Mouse (Mus musculus) kidney, embryonic 14.5 days (tissue): ENCODE measurements at regions not wholly inside any gene's neighbourhood (a gene's known extent, or its start where the extent isn't known, plus 50 kb on each side); places are given as distances from the start of the nearest gene placed in this dataset.

ENCODE experiments used
- ATAC-seq: fragments of 200-750 bp; cut with Nextera tagmentation; 2 replicates; pipeline ENCODE4 v1.8.0; 2017; ENCODE audit warnings: moderate number of reproducible peaks, mild to moderate bottlenecking, moderate TSS enrichment, moderate library complexity; ENCODE audit not compliant: low FRiP score, low TSS enrichment
- H3K27ac ChIP-seq: fragments of 300-500 bp; sonication (generic); 2 replicates; pipeline ENCODE4 v1.5.1; 2014; ENCODE audit warnings: low read depth, mild to moderate bottlenecking, low read length, moderate library complexity, mixed read lengths
- H3K27me3 ChIP-seq: fragments of 300-500 bp; sonication (generic); 2 replicates; pipeline ENCODE4 v1.6.1; 2014; ENCODE audit warnings: mild to moderate bottlenecking, low read length; ENCODE audit not compliant: control insufficient read depth, insufficient read depth
- H3K36me3 ChIP-seq: fragments of 300-500 bp; sonication (generic); 2 replicates; pipeline ENCODE4 v1.6.1; 2014; ENCODE audit warnings: low read length, mixed read lengths; ENCODE audit not compliant: control insufficient read depth, insufficient read depth
- H3K4me1 ChIP-seq: fragments of 300-500 bp; sonication (generic); 2 replicates; pipeline ENCODE4 v1.6.1; 2014; ENCODE audit warnings: low read length, mixed read lengths; ENCODE audit not compliant: control insufficient read depth, insufficient read depth
- H3K4me2 ChIP-seq: fragments of 300-500 bp; sonication (generic); replicated peaks from 2 replicates; pipeline ENCODE4 v1.6.1; 2014; ENCODE audit warnings: low read depth, mild to moderate bottlenecking, low read length
- H3K4me3 ChIP-seq: fragments of 300-500 bp; sonication (generic); 2 replicates; pipeline ENCODE4 v1.5.1; 2014; ENCODE audit warnings: mild to moderate bottlenecking, low read length
- H3K9ac ChIP-seq: fragments of 300-500 bp; sonication (generic); 2 replicates; pipeline ENCODE4 v1.6.1; 2014; ENCODE audit warnings: low read depth, mild to moderate bottlenecking, low read length, moderate library complexity
- H3K9me3 ChIP-seq: fragments of 300-500 bp; sonication (generic); 2 replicates; pipeline ENCODE4 v1.6.1; 2016; ENCODE audit warnings: low read length; ENCODE audit not compliant: control insufficient read depth
- WGBS: fragments of 180-500 bp; shearing (Covaris S2); extraction: QIAGEN DNeasy Blood & Tissue Kit; methylation state at CpG from one replicate; pipeline ENCODE4 v1.1.7; 2014; 5-methylcytosine and 5-hydroxymethylcytosine counted together

DNA sequence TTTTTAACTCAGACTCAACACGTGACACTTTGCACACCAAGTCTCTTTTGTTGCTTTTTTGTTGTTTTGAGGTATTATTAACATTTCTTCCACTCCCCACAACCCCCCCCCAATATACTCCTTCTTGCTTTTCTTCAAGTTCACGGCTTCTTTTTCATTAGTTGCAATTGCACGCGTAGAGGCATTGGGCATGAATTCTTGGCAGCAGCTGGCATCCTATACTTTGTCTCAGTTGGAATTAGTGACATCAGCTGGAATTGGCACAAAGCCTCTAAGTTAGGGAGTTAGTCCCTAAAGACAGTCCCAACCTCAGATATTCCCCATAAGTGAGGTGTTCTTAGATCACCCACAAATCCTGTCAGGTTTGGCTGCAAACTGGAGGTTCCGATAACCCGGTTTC is 183.4 kb upstream of the Pgrmc2 start:
- Histone ChIP-seq H3K9ac (no peak overlapping the region), H3K4me1 (no peaks in the 10 kb centered on the region), H3K27ac (no peak overlapping the region), H3K27me3 (no peaks in the 10 kb centered on the region), H3K36me3 (no peaks in the 10 kb centered on the region), H3K4me3 (no peak overlapping the region), H3K9me3 (no peaks in the 10 kb centered on the region), H3K4me2 (no peak overlapping the region)
- ATAC-seq, result no peak
- WGBS, result 90% methylated on average over 6 of the region's 6 CpGs

GRCm38 (mm10) chr3:41265399-41265798 is 182.6 kb upstream of the Pgrmc2 start:
- H3K27ac ChIP-seq, result no peak overlapping the region
- no peak overlapping the region for H3K4me2 ChIP-seq
- no peak overlapping the region for H3K4me3 ChIP-seq
- H3K36me3 ChIP-seq, result no peaks in the 10 kb centered on the region
- ATAC-seq, result no peak
- no peaks in the 10 kb centered on the region for H3K27me3 ChIP-seq
- H3K9me3 ChIP-seq, result no peaks in the 10 kb centered on the region
- no peaks in the 10 kb centered on the region for H3K4me1 ChIP-seq
- H3K9ac ChIP-seq, result no peak overlapping the region
- 90% methylated on average over 3 of the region's 3 CpGs for WGBS

DNA sequence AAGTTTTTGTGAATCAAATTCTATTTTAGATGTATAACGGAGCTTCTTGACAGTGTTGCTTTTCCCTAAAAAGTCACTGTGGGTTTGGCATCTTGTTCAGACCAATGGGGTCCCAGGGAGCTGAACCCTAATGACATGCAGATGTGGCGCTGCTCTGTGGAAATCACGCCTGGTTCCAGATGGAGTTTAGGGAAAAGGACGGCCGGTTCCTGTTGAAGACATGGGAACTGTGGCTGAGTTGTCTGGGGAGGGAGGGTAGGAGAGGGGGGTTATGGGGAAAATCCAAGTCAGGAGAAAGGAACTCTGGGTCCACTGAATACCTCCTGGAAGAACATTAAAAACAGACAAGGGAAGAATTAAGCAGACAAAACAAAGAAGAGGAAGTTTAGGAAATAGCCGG is 175.4 kb upstream of the Pgrmc2 start:
- ATAC-seq, result no peak
- Histone ChIP-seq H3K27ac (no peak overlapping the region), H3K4me1 (no peaks in the 10 kb centered on the region), H3K27me3 (no peaks in the 10 kb centered on the region), H3K9me3 (no peaks in the 10 kb centered on the region), H3K36me3 (no peaks in the 10 kb centered on the region), H3K9ac (no peak overlapping the region), H3K4me3 (no peak overlapping the region), H3K4me2 (no peak overlapping the region)
- 46% methylated on average over 6 of the region's 6 CpGs for WGBS

DNA sequence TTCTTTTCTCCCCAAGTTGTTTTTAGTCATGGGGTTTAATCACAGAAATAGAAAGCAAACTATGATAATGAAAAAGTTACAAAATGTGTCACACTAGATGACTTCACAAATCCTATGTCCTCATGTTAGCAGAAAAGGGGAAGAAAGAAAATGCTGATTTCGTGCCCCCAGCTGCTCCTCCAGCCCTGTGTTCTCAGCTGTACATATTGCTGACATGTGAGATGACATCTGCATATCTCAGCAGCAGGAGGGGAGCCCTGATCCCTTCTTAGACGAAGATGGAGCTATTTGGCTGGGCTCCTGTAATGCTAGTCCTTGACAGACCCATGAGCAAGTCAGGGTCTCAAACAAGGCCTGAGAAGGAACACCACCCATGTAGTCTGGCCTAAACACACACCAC is 162.1 kb upstream of the Pgrmc2 start:
- H3K36me3 ChIP-seq, result no peaks in the 10 kb centered on the region
- H3K9me3 ChIP-seq, result no peaks in the 10 kb centered on the region
- H3K27ac ChIP-seq, result no peak overlapping the region
- no peak overlapping the region for H3K4me2 ChIP-seq
- no peaks in the 10 kb centered on the region for H3K27me3 ChIP-seq
- ATAC-seq, result no peak
- WGBS, result 65% methylated on average over 2 of the region's 2 CpGs
- H3K4me3 ChIP-seq, result no peak overlapping the region
- no peak overlapping the region for H3K9ac ChIP-seq
- H3K4me1 ChIP-seq, result no peaks in the 10 kb centered on the region

DNA sequence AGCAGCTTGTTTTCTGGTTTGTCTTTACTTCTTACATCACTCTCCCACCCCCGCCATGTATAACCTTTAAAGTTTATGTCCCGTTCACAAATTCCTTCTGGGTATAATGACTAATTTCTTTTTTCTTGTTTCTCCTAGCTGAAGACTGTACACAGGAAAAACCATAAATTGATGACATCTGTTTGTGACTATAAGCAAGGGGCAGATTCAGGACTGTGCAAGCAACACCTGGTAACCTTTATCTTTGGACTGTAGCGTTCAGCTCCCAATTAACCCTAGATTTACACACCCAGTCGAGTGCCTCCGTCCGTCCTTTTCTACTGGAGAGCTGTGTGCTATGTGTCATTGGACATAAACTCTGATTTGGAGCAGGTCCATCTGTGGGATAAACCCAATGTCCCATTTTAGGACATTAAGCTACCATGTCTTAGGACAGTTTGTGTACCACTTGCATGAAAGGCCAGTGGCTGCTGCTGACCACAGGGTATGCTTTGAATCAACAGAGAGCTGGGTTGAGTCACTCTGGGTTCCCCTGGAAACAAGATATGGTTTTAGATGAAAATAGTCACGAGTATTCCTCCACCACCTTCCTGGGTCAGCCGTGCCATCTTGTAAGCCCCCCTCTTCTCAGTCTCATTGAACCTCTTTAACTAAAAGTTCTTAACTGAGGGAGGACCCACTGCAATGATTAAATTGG is 159.2 kb upstream of the Pgrmc2 start:
- Histone ChIP-seq H3K9ac (no peak overlapping the region), H3K4me3 (no peak overlapping the region), H3K4me2 (no peak overlapping the region), H3K27me3 (no peaks in the 10 kb centered on the region), H3K27ac (no peak overlapping the region), H3K4me1 (no peaks in the 10 kb centered on the region), H3K9me3 (no peaks in the 10 kb centered on the region), H3K36me3 (no peaks in the 10 kb centered on the region)
- 74% methylated on average over 8 of the region's 8 CpGs for WGBS
- no peak for ATAC-seq

GRCm38 (mm10) chr3:41239801-41240200 is 157.0 kb upstream of the Pgrmc2 start:
- Histone ChIP-seq H3K36me3 (no peaks in the 10 kb centered on the region), H3K27ac (no peak overlapping the region), H3K4me2 (no peak overlapping the region), H3K9me3 (no peaks in the 10 kb centered on the region), H3K4me1 (no peaks in the 10 kb centered on the region), H3K9ac (no peak overlapping the region), H3K4me3 (no peak overlapping the region), H3K27me3 (no peaks in the 10 kb centered on the region)
- 70% methylated on average over 13 of the region's 13 CpGs for WGBS
- no peak for ATAC-seq

DNA sequence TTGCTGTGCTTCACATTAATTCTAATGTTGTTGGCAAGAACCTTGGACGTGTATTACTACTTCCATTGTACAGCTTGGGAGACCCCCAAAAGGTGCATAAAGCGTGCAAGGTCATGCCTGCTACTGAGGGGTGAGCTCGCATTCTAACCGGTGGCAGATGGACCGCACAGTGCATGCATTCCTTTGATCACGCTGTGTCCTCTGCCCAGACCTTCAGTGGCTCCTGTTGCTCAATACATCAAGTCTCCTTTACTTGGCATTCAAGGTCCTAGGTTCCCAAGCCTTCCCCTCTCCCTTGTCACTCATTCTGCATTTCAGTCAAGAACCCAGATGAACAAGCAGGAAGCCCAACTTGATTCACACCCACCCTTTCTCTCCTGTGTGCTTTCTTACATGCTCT is 156.4 kb upstream of the Pgrmc2 start:
- Histone ChIP-seq H3K9ac (no peak overlapping the region), H3K27ac (no peak overlapping the region), H3K4me1 (no peaks in the 10 kb centered on the region), H3K36me3 (no peaks in the 10 kb centered on the region), H3K27me3 (no peaks in the 10 kb centered on the region), H3K4me3 (no peak overlapping the region), H3K4me2 (no peak overlapping the region), H3K9me3 (no peaks in the 10 kb centered on the region)
- 83% methylated on average over 6 of the region's 6 CpGs for WGBS
- no peak for ATAC-seq

DNA sequence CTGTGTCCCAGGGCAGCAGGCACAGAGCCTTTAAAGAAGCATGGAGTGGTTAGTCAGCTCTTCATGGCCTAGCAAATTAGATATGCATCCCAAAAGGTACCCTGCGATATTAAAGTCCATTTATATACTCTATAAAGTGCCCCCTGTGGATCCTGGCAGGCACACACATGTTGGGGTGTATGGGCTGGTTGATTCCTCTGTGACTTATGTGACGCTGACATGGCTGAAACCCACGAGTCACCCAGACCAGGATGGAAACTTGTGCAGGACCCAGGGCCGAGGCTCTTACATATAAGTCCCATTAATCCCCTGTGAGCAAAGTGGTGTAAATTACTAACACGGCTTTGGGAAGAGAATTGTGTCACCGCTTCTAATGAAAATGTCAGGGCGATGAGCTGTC is 155.2 kb upstream of the Pgrmc2 start:
- no peaks in the 10 kb centered on the region for H3K36me3 ChIP-seq

GRCm38 (mm10) chr3:41235610-41236009 is 152.8 kb upstream of the Pgrmc2 start:
- H3K36me3 ChIP-seq, result no peaks in the 10 kb centered on the region
- no peak overlapping the region for H3K4me3 ChIP-seq
- H3K9me3 ChIP-seq, result no peaks in the 10 kb centered on the region
- H3K4me1 ChIP-seq, result no peaks in the 10 kb centered on the region
- ATAC-seq, result no peak
- no peak overlapping the region for H3K4me2 ChIP-seq
- 99% methylated on average over 2 of the region's 2 CpGs for WGBS
- H3K27ac ChIP-seq, result no peak overlapping the region
- no peaks in the 10 kb centered on the region for H3K27me3 ChIP-seq
- no peak overlapping the region for H3K9ac ChIP-seq

More for the DNA sequence above, 155.2 kb upstream of the Pgrmc2 start:
- 67% methylated on average over 7 of the region's 7 CpGs for WGBS
- no peak overlapping the region for H3K9ac ChIP-seq
- ATAC-seq, result no peak
- H3K27me3 ChIP-seq, result no peaks in the 10 kb centered on the region
- no peak overlapping the region for H3K27ac ChIP-seq
- no peaks in the 10 kb centered on the region for H3K4me1 ChIP-seq
- H3K9me3 ChIP-seq, result no peaks in the 10 kb centered on the region
- no peak overlapping the region for H3K4me2 ChIP-seq
- no peak overlapping the region for H3K4me3 ChIP-seq
